Mouse (Mus musculus) spleen, adult 10 weeks (tissue): ENCODE data around the gene Lrch2. TPM values are rescaled to one million over a fixed set of nuclear protein-coding genes. Genes with fewer than 3 reads are reported as not detected.

Experiments used
- polyA plus RNA-seq: library from polyadenylated mRNA; stranded (reverse); fragments of 350-450 nt; fragmentation: Illumina TruSeq; extraction: RNeasy Lipid Tissue Mini Kit (QIAGEN cat#74804); gene quantifications from one replicate; pipeline ENCODE4 v1.2.3, GENCODE M21; 2015; ENCODE audit warnings: low replicate concordance; ENCODE audit not compliant: insufficient read depth

The Lrch2 gene
- polyA plus RNA-seq = 1.9 TPM

DNA sequence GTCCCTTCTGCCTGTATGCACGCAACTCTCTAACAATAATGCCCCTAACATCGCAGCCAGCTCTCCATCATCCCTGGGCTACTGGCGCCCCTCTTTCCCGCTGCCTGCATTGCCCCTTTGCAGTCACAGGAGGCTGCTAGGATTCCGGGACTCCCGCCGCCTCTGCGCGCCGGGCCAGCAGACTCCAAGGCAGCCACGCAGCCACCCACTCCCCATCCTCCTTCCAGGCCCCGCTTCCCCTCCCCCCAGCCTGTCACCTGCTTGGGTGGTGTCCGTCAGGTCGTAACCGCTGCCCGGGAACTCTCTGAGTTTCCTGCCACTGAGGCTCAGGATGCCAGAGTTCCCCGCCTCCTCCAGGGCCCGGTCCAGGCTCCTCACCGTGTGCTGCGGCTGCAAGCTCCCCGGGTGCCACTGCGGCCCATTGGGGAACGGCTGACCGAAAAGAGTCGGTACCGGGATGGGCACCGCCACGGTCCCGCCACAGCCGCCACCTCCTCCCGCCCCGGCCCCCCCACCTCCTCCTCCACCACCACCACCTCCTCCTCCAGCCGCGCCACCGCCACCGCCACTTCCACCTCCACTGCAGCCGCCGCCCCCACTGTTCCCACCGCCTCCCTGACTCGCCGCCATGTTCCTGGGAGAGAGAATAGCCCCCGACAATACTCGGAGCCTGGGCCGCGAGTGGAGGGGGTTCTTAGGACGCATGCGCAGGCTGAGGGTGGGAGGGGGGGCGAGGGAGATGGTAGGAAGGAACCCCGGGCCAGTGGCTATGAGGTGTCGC is at the start of gene Lrch2:
Gene Lrch2 (minus strand): TSS at position 661 of the 781 bp plus-strand sequence.

DNA sequence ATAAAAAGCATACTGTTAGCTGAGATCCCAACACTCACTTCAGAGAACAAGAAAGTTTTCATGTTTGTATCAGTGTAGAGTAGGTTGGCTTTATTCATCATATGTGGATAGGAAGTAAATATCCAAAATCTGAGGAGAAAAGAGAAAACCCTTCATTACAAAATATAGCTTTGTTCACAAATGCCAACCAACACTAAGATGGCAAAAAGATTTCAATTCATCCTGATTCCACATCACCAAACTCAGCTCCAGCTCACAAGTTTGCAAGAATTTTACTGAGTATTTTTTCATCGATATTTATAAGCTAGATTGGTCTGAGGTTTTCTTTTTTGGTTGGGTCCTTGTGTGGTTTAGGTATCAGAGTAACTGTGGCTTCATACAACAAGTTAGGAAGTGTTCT is 100.3 kb downstream of the Lrch2 start, which contains the start of gene Vmn1r239-ps:
Gene Vmn1r239-ps (minus strand): TSS at position 101 of the 400 bp plus-strand sequence.

DNA sequence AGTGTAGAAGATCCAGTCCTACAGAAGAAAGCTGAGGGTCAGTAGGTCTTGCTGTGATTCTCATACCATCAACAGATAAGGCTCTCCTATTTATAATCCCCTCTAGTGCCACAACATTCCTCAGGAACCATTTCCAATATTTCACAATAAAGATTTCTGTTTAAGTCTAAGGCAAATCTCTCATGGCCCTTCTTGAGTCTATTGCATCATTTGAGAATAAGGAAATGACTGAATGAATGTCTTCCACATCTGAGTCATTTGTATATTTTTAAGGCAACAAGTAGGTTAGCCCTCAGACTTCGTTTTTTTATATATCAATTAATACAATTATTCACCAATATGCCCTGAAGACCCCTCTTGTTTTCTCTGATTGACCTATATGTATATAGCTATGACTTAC is 124.8 kb downstream of the Lrch2 start, which contains the start of gene Il13ra2:
Gene Il13ra2 (minus strand): TSS at position 64 of the 400 bp plus-strand sequence.

Other genes with a start within 250 kb of the Lrch2 start
- gene Il13ra2, start 124.9 kb downstream of the Lrch2 start, polyA plus RNA-seq = 3.2 TPM
- gene Vmn1r239-ps, start 100.4 kb downstream of the Lrch2 start, polyA plus RNA-seq = not detected
- not detected for gene Gm15128, start 211.9 kb upstream of the Lrch2 start, polyA plus RNA-seq